Comparison of ENCODE assay signal across 8 mouse cellular contexts in genomic region chr2:121396624-121397023, GRCm38 (mm10). TPM values are rescaled to one million over a fixed set of nuclear protein-coding genes. Genes with fewer than 3 reads are reported as not detected.
DNase-seq lines count a peak whose midpoint lies in the region; ATAC-seq lines count a peak whose summit lies in the region.

No protein-coding gene starts in this region.

- no peak overlapping the region for H3K4me3 ChIP-seq in kidney, embryonic 16.5 days (ENCODE audit: low read length)
- H3K4me3 ChIP-seq in limb, embryonic 11.5 days (ENCODE audit: low read depth, low read length): no peak overlapping the region

- DNase-seq in kidney, adult 18-20 months: peak; percentile 84
- peak; percentile 95 for DNase-seq in brain, adult 2 months (ENCODE audit: low read depth, low spot score)
- peak; percentile 40 to 87 for DNase-seq in kidney, adult 8-10 months
- DNase-seq in limb, embryonic 11.5 days (ENCODE audit: low spot score): peak; percentile 89
- DNase-seq in retina, adult 2 months (ENCODE audit: low read depth, low spot score): peak; percentile 71
- DNase-seq in thymus, postnatal 36 days: peak; percentile 63 to 78

- H3K4me1 ChIP-seq in kidney, embryonic 16.5 days (ENCODE audit: insufficient read depth, low read length): no peaks in the 10 kb centered on the region
- no peaks in the 10 kb centered on the region for H3K4me1 ChIP-seq in limb, embryonic 11.5 days (ENCODE audit: control insufficient read depth, insufficient read depth, low read length)

- WGBS in kidney, embryonic 16.5 days: 17% methylated on average over 8 of the region's 8 CpGs
- WGBS in limb, embryonic 11.5 days: 12% methylated on average over 8 of the region's 8 CpGs

- no peak overlapping the region for H3K4me2 ChIP-seq in kidney, embryonic 16.5 days (replicated peaks; ENCODE audit: low read depth, low read length)
- H3K4me2 ChIP-seq in limb, embryonic 11.5 days (ENCODE audit: low read depth, severe bottlenecking): no peak overlapping the region

- no peak overlapping the region for H3K27ac ChIP-seq in kidney, embryonic 16.5 days (ENCODE audit: low read length)
- no peak overlapping the region for H3K27ac ChIP-seq in limb, embryonic 11.5 days (replicated peaks; ENCODE audit: low read depth, low read length)

- H3K9ac ChIP-seq in kidney, embryonic 16.5 days (replicated peaks; ENCODE audit: low read length): no peak overlapping the region
- H3K9ac ChIP-seq in limb, embryonic 11.5 days (ENCODE audit: low read length): no peak overlapping the region

- no peaks in the 10 kb centered on the region for H3K36me3 ChIP-seq in kidney, embryonic 16.5 days (ENCODE audit: insufficient read depth, low read length)
- H3K36me3 ChIP-seq in limb, embryonic 11.5 days (ENCODE audit: control insufficient read depth, insufficient read depth, low read length): no peaks in the 10 kb centered on the region

- ATAC-seq in kidney, embryonic 16.5 days (ENCODE audit: low FRiP score, low TSS enrichment): no peak
- ATAC-seq in erythroblast, adult 5-6 weeks (replicated peaks; ENCODE audit: low FRiP score, poor library complexity, severe bottlenecking): peak; percentile 79
- ATAC-seq in limb, embryonic 11.5 days (ENCODE audit: insufficient number of reproducible peaks, low FRiP score, low TSS enrichment, low read depth): no peak

- no peaks in the 10 kb centered on the region for H3K9me3 ChIP-seq in kidney, embryonic 16.5 days (ENCODE audit: low read length)
- H3K9me3 ChIP-seq in limb, embryonic 11.5 days (ENCODE audit: control insufficient read depth, low read length): no peaks in the 10 kb centered on the region

- H3K27me3 ChIP-seq in kidney, embryonic 16.5 days (ENCODE audit: insufficient read depth, low read length): no peaks in the 10 kb centered on the region
- no peaks in the 10 kb centered on the region for H3K27me3 ChIP-seq in limb, embryonic 11.5 days (ENCODE audit: control insufficient read depth, insufficient read depth, low read length)

RNA-seq across cellular contexts. Expression of gene Strc, which starts 9.7 kb away (rescaled TPM):
- not detected in 2 replicates for polyA plus RNA-seq in kidney, embryonic 16.5 days (2015; fragmentation: Nextera tagmentation; extraction: Ambion mirVana)
- total RNA-seq in erythroblast, adult 5-6 weeks (2015; ENCODE audit: low replicate concordance): not detected in 2 replicates
- total RNA-seq in erythroblast, adult 5-6 weeks (2017; ENCODE audit: low replicate concordance): not detected in 2 replicates
- polyA plus RNA-seq in limb, embryonic 11.5 days (2014; fragmentation: Nextera tagmentation; extraction: Ambion mirVana): not detected in 2 replicates

RNA-seq across cellular contexts. Expression of gene Pdia3, which starts 17.0 kb away (rescaled TPM):
- 838 and 877 TPM in 2 replicates for polyA plus RNA-seq in kidney, embryonic 16.5 days (2015; fragmentation: Nextera tagmentation; extraction: Ambion mirVana)
- 80.1 and 87.8 TPM in 2 replicates for total RNA-seq in erythroblast, adult 5-6 weeks (2015; ENCODE audit: low replicate concordance)
- total RNA-seq in erythroblast, adult 5-6 weeks (2017; ENCODE audit: low replicate concordance): 66.2 and 70.2 TPM in 2 replicates
- 540 and 632 TPM in 2 replicates for polyA plus RNA-seq in limb, embryonic 11.5 days (2014; fragmentation: Nextera tagmentation; extraction: Ambion mirVana)

RNA-seq across cellular contexts. Expression of gene Catsper2, which starts 17.0 kb away (rescaled TPM):
- 2.0 and 3.0 TPM in 2 replicates for polyA plus RNA-seq in kidney, embryonic 16.5 days (2015; fragmentation: Nextera tagmentation; extraction: Ambion mirVana)
- total RNA-seq in erythroblast, adult 5-6 weeks (2015; ENCODE audit: low replicate concordance): 2.9 TPM in 1 of 2 replicates, not detected in the other
- 2.2 TPM in 1 of 2 replicates, not detected in the other for total RNA-seq in erythroblast, adult 5-6 weeks (2017; ENCODE audit: low replicate concordance)
- polyA plus RNA-seq in limb, embryonic 11.5 days (2014; fragmentation: Nextera tagmentation; extraction: Ambion mirVana): 1.7 and 2.0 TPM in 2 replicates

RNA-seq across cellular contexts. Expression of gene Ckmt1, which starts 39.1 kb away (rescaled TPM):
- 28.2 and 34.6 TPM in 2 replicates for polyA plus RNA-seq in kidney, embryonic 16.5 days (2015; fragmentation: Nextera tagmentation; extraction: Ambion mirVana)
- not detected in 2 replicates for total RNA-seq in erythroblast, adult 5-6 weeks (2015; ENCODE audit: low replicate concordance)
- total RNA-seq in erythroblast, adult 5-6 weeks (2017; ENCODE audit: low replicate concordance): 0.26 TPM in 1 of 2 replicates, not detected in the other
- 2.0 and 2.1 TPM in 2 replicates for polyA plus RNA-seq in limb, embryonic 11.5 days (2014; fragmentation: Nextera tagmentation; extraction: Ambion mirVana)

RNA-seq across cellular contexts. Expression of gene Ppip5k1, which starts 41.4 kb away (rescaled TPM):
- polyA plus RNA-seq in kidney, embryonic 16.5 days (2015; fragmentation: Nextera tagmentation; extraction: Ambion mirVana): 14.4 and 15.8 TPM in 2 replicates
- 2.7 and 5.2 TPM in 2 replicates for total RNA-seq in erythroblast, adult 5-6 weeks (2015; ENCODE audit: low replicate concordance)
- total RNA-seq in erythroblast, adult 5-6 weeks (2017; ENCODE audit: low replicate concordance): 9.8 and 10.1 TPM in 2 replicates
- polyA plus RNA-seq in limb, embryonic 11.5 days (2014; fragmentation: Nextera tagmentation; extraction: Ambion mirVana): 8.5 and 8.6 TPM in 2 replicates
